In the genomic region with DNA sequence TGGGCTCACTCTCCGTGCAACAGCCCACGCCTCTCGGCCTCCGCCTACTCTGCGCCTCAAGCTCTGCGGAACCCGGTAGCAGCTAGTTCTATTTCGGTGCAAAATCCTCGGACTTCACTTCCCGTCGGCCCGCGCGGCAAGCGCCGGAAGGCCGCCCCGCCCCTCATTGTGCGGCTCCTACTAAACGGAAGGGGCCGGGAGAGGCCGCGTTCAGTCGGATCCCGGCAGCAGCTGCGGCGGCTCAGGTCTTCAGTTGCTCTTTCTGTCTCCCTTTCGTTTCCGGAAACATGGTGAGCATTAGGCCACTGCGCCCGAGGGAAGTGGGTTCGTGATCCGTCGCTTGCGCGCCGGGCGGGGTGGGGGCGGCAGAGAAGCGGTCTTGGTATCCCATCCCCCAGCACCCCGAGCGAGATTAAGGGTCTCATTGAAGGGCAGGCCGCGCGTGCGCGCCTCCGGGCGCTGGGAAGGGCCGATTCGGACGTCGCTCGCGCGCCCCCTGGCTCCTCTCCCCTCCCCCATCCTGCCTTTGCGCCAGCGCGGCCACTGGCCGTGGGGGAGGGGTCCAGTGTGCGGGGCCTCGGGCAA, we compare ENCODE assay signal across 8 mouse cellular contexts. TPM values are rescaled to one million over a fixed set of nuclear protein-coding genes. Genes with fewer than 3 reads are reported as not detected.
DNase-seq lines count a peak whose midpoint lies in the region; ATAC-seq lines count a peak whose summit lies in the region.

Gene Cfl1, plus strand, starts transcription at position 143 of the 585 bp plus-strand sequence.

- peaks cover 27% of the 10 kb centered on the region for H3K36me3 ChIP-seq in hindbrain, embryonic 16.5 days (ENCODE audit: control insufficient read depth, insufficient read depth, low read length)
- H3K36me3 ChIP-seq in macrophage (ENCODE audit: inconsistent target) = peaks cover 33% of the 10 kb centered on the region

- no peaks in the 10 kb centered on the region for H3K27me3 ChIP-seq in hindbrain, embryonic 16.5 days (replicated peaks; ENCODE audit: control insufficient read depth, insufficient read depth, low read length)

- peak; percentile 78 for ATAC-seq in hindbrain, embryonic 16.5 days

- H3K9me3 ChIP-seq in hindbrain, embryonic 16.5 days (ENCODE audit: control insufficient read depth, low read length) = no peaks in the 10 kb centered on the region

- H3K79me2 ChIP-seq in macrophage (ENCODE audit: inconsistent target) = peaks cover 45% of the 10 kb centered on the region

- peak; percentile 96 for DNase-seq in T-cell, adult 2 months (ENCODE audit: low spot score)
- peak; percentile 87 to 93 for DNase-seq in cerebellum, postnatal 4 days (ENCODE audit: low spot score in 2 of 2)
- peak; percentile 95 for DNase-seq in gastrocnemius, adult 18-20 months (ENCODE audit: low spot score)
- peak; percentile 95 to 97 for DNase-seq in left cerebral cortex, adult 18-20 months (ENCODE audit: low spot score in 2 of 2)
- peak; percentile 97 for DNase-seq in right cerebral cortex, adult 18-20 months
- DNase-seq in urinary bladder, postnatal 10 days (ENCODE audit: low spot score) = peak; percentile 80

- H3K27ac ChIP-seq in hindbrain, embryonic 16.5 days (ENCODE audit: low read depth, low read length) = peak within 1 kb of the TSS; percentile 99
- peak within 1 kb of the TSS; percentile 92 for H3K27ac ChIP-seq in macrophage

- peaks cover 31% of the 10 kb centered on the region for H3K4me1 ChIP-seq in hindbrain, embryonic 16.5 days (ENCODE audit: control insufficient read depth, insufficient read depth, low read depth, low read length)

- peak within 1 kb of the TSS; percentile 92 for H3K4me2 ChIP-seq in hindbrain, embryonic 16.5 days (ENCODE audit: low read length)

- under 1% methylated on average over 62 of the region's 62 CpGs for WGBS in hindbrain, embryonic 16.5 days
- WGBS in macrophage (ENCODE audit: missing documents) = under 1% methylated on average over 57 of the region's 62 CpGs

- peak within 1 kb of the TSS; percentile 99 for H3K4me3 ChIP-seq in hindbrain, embryonic 16.5 days (ENCODE audit: low read length)
- peak within 1 kb of the TSS; percentile 63 for H3K4me3 ChIP-seq in macrophage (ENCODE audit: inconsistent target)

- H3K9ac ChIP-seq in hindbrain, embryonic 16.5 days (ENCODE audit: low read depth, low read length) = peak within 1 kb of the TSS; percentile 96

RNA-seq across cellular contexts. Expression of gene Cfl1, which starts in this region (rescaled TPM):
- total RNA-seq in gastrocnemius, adult 18-20 months (2021) = 10 to 100 TPM; 48.4 to 74.2 TPM
- polyA plus RNA-seq in hindbrain, embryonic 16.5 days (2015; fragmentation: Nextera tagmentation; extraction: Ambion mirVana) = 3,487 and 3,609 TPM in 2 replicates
- total RNA-seq in left cerebral cortex, adult 18-20 months (2021) = 1,000 to 10,000 TPM; 1,316 to 1,327 TPM
- total RNA-seq in macrophage (2018; cell fraction: chromatin; rRNA removed) = 100 to 1,000 TPM in 21 of 26 experiments, 10 to 100 TPM in 5; 55.6 to 218 (median 136) TPM
- total RNA-seq in macrophage (2018; cell fraction: cytosol; rRNA removed) = 1,000 to 10,000 TPM in 25 of 26 experiments, 100 to 1,000 TPM in 1; 995 to 1,511 (median 1,244) TPM
- 100 to 1,000 TPM; 189 to 912 (median 421) TPM for total RNA-seq in macrophage (2018; cell fraction: nucleus; rRNA removed)
- polyA plus RNA-seq in macrophage (2018) = 1,230 to 2,008 TPM (median 1,377 TPM) in 3 replicates

Comparison
In these comparisons a context has a peak if more than half of its experiments do, and no peak if none do; other contexts are left out.
1. Peak in every context shown above with its lines: DNase-seq, ATAC-seq, H3K4me3 ChIP-seq and H3K27ac ChIP-seq.
2. RNA of gene Cfl1 (total RNA-seq): 1,316 to 1,327 TPM in left cerebral cortex, adult 18-20 months; 48.4 to 74.2 TPM in gastrocnemius, adult 18-20 months; every median in the first group is over 10 times any median in the second.